Mouse (Mus musculus) spleen, postnatal 4 days (tissue): ENCODE measurements around the gene Gadd45g.

Experiments
- DNase-seq, 2 experiments: peaks; one replicate each; pipeline ENCODE4 v3.0.0; 2022; ENCODE audit warnings: low spot score in 2 of 2

The Gadd45g gene

GRCm38 (mm10) chr13:51846301-51846867, at the start of gene Gadd45g:
TSS of gene Gadd45g (plus strand) at chr13:51846678.
- DNase-seq, result peak; percentile 93 to 96

GRCm38 (mm10) chr13:51797899-51798746, 48.4 kb upstream of the Gadd45g start:
- no peak for DNase-seq

GRCm38 (mm10) chr13:51799735-51800522, 46.5 kb upstream of the Gadd45g start:
- DNase-seq, result no peak

- no peak for DNase-seq
Observed at GRCm38 (mm10) chr13:51800921-51801320, 45.6 kb upstream of the Gadd45g start.

- DNase-seq, result no peak
Observed at GRCm38 (mm10) chr13:51805634-51806033, 40.8 kb upstream of the Gadd45g start.

GRCm38 (mm10) chr13:51806220-51806619, 40.3 kb upstream of the Gadd45g start:
- DNase-seq, result no peak

- DNase-seq, result no peak
Observed at GRCm38 (mm10) chr13:51808141-51808540, 38.3 kb upstream of the Gadd45g start.

GRCm38 (mm10) chr13:51813621-51814615, 32.6 kb upstream of the Gadd45g start:
- no peak for DNase-seq

- no peak for DNase-seq
Observed at GRCm38 (mm10) chr13:51814646-51815045, 31.8 kb upstream of the Gadd45g start.

GRCm38 (mm10) chr13:51815865-51816504, 30.5 kb upstream of the Gadd45g start:
- peak; percentile 74 to 84 for DNase-seq

- no peak for DNase-seq
Observed at GRCm38 (mm10) chr13:51816559-51817041, 29.9 kb upstream of the Gadd45g start.

GRCm38 (mm10) chr13:51818170-51818943, 28.1 kb upstream of the Gadd45g start:
- no peak for DNase-seq

GRCm38 (mm10) chr13:51818944-51819326, 27.5 kb upstream of the Gadd45g start:
- DNase-seq, result no peak

- DNase-seq, result no peak
Observed at GRCm38 (mm10) chr13:51819351-51819750, 27.1 kb upstream of the Gadd45g start.

GRCm38 (mm10) chr13:51821988-51822387, 24.5 kb upstream of the Gadd45g start:
- no peak for DNase-seq

GRCm38 (mm10) chr13:51823822-51824495, 22.5 kb upstream of the Gadd45g start:
- DNase-seq, result no peak

- DNase-seq, result peak in 1 of 2 experiments; percentile 43
Observed at GRCm38 (mm10) chr13:51830744-51831450, 15.6 kb upstream of the Gadd45g start.

- DNase-seq, result no peak
Observed at GRCm38 (mm10) chr13:51832491-51832890, 14.0 kb upstream of the Gadd45g start.
